Mouse (Mus musculus) gastrocnemius, postnatal 25 days (tissue): Measurements from ENCODE around the gene 4930455H04Rik. TPM values are rescaled to one million over a fixed set of nuclear protein-coding genes. Genes with fewer than 3 reads are reported as not detected.
A peak's percentile ranks its signal among the peaks of the same experiment; 100 is the strongest.

Experiments
- DNase-seq: peaks from one replicate; pipeline ENCODE4 v3.0.0; 2022
- total RNA-seq, 2 experiments: library from RNA; stranded (reverse); gene quantifications; 1 replicate in 1 of 2; 2 replicates in 1 of 2; pipeline ENCODE4 v1.2.3; 2021

The 4930455H04Rik gene
- total RNA-seq, 2 experiments from 2014 or later: not detected

GRCm38 (mm10) chr3:116966800-116967199 is 1.3 kb upstream of the 4930455H04Rik start:
- DNase-seq: peak; percentile 45

GRCm38 (mm10) chr3:116967436-116967835 is 631 bp upstream of the 4930455H04Rik start:
- no peak for DNase-seq

- DNase-seq: peak; percentile 43
Observed at GRCm38 (mm10) chr3:116968540-116968997, 502 bp downstream of the 4930455H04Rik start, which contains the start of gene Palmd. Gene Palmd, minus strand, starts transcription at chr3:116968987.

GRCm38 (mm10) chr3:116969003-116969402 is 936 bp downstream of the 4930455H04Rik start:
- DNase-seq: no peak

GRCm38 (mm10) chr3:116969786-116970185 is 1.7 kb downstream of the 4930455H04Rik start:
- no peak for DNase-seq

- no peak for DNase-seq
Observed at GRCm38 (mm10) chr3:116981811-116982575, 13.9 kb downstream of the 4930455H04Rik start.

GRCm38 (mm10) chr3:116985042-116985455 is 17.0 kb downstream of the 4930455H04Rik start:
- DNase-seq: no peak

- no peak for DNase-seq
Observed at GRCm38 (mm10) chr3:116985741-116986140, 17.7 kb downstream of the 4930455H04Rik start.

GRCm38 (mm10) chr3:116986451-116986850 is 18.4 kb downstream of the 4930455H04Rik start:
- DNase-seq: no peak

- no peak for DNase-seq
Observed at GRCm38 (mm10) chr3:116988221-116988620, 20.2 kb downstream of the 4930455H04Rik start.

- DNase-seq: no peak
Observed at GRCm38 (mm10) chr3:116991180-116991579, 23.1 kb downstream of the 4930455H04Rik start.

- DNase-seq: no peak
Observed at GRCm38 (mm10) chr3:116993011-116993410, 24.9 kb downstream of the 4930455H04Rik start.

- DNase-seq: no peak
Observed at GRCm38 (mm10) chr3:117001686-117002485, 33.8 kb downstream of the 4930455H04Rik start.

GRCm38 (mm10) chr3:117003379-117003778 is 35.3 kb downstream of the 4930455H04Rik start:
- DNase-seq: no peak

GRCm38 (mm10) chr3:117006636-117007035 is 38.6 kb downstream of the 4930455H04Rik start:
- no peak for DNase-seq

GRCm38 (mm10) chr3:117007340-117007739 is 39.3 kb downstream of the 4930455H04Rik start:
- no peak for DNase-seq

GRCm38 (mm10) chr3:117010182-117010581 is 42.1 kb downstream of the 4930455H04Rik start:
- DNase-seq: no peak

GRCm38 (mm10) chr3:117020319-117020718 is 52.3 kb downstream of the 4930455H04Rik start:
- DNase-seq: no peak

- no peak for DNase-seq
Observed at GRCm38 (mm10) chr3:117021907-117022306, 53.8 kb downstream of the 4930455H04Rik start.

GRCm38 (mm10) chr3:117024111-117024510 is 56.0 kb downstream of the 4930455H04Rik start:
- DNase-seq: no peak

GRCm38 (mm10) chr3:117024557-117024956 is 56.5 kb downstream of the 4930455H04Rik start:
- no peak for DNase-seq

GRCm38 (mm10) chr3:117025421-117025820 is 57.4 kb downstream of the 4930455H04Rik start:
- DNase-seq: no peak
